In genomic region chr10:127178286-127179027, GRCm38 (mm10) we compare ENCODE assay signal across 8 mouse cellular contexts. TPM values are rescaled to one million over a fixed set of nuclear protein-coding genes. Genes with fewer than 3 reads are reported as not detected.
DNase-seq lines count a peak whose midpoint lies in the region; ATAC-seq lines count a peak whose summit lies in the region.

No protein-coding gene starts in this region.

- peaks cover 33% of the 10 kb centered on the region for H3K27me3 ChIP-seq in kidney, embryonic 14.5 days (ENCODE audit: control insufficient read depth, insufficient read depth, low read length)
- H3K27me3 ChIP-seq in hindbrain, embryonic 11.5 days (ENCODE audit: control insufficient read depth, insufficient read depth, low read length) = peaks cover 48% of the 10 kb centered on the region

- intact Hi-C loops in left cerebral cortex, postnatal 4 days (cut with DNase I) = no loop called here

- H3K4me3 ChIP-seq in kidney, embryonic 14.5 days (ENCODE audit: low read length) = peak overlapping the region; percentile 26
- peak overlapping the region; percentile 19; the same call in 1 of the 2 replicates for H3K4me3 ChIP-seq in hindbrain, embryonic 11.5 days (ENCODE audit: low read depth, low read length)

- no peaks in the 10 kb centered on the region for H3K9me3 ChIP-seq in kidney, embryonic 14.5 days (ENCODE audit: control insufficient read depth, low read length)
- no peaks in the 10 kb centered on the region for H3K9me3 ChIP-seq in hindbrain, embryonic 11.5 days (ENCODE audit: control insufficient read depth, low read length)

- H3K4me1 ChIP-seq in kidney, embryonic 14.5 days (ENCODE audit: control insufficient read depth, insufficient read depth, low read length) = peaks cover 24% of the 10 kb centered on the region
- peaks cover 13% of the 10 kb centered on the region for H3K4me1 ChIP-seq in hindbrain, embryonic 11.5 days (replicated peaks; ENCODE audit: control insufficient read depth, insufficient read depth, low read length)

- ATAC-seq in kidney, embryonic 14.5 days (ENCODE audit: low FRiP score, low TSS enrichment) = no peak
- peak; percentile 13; the same call in 1 of the 2 replicates for ATAC-seq in hindbrain, embryonic 11.5 days (ENCODE audit: low FRiP score)
- ATAC-seq in megakaryocyte, adult 5-6 weeks (ENCODE audit: poor library complexity, severe bottlenecking) = peak; percentile 13; the same call in 1 of the 2 replicates

- peak overlapping the region; percentile 45 for H3K4me2 ChIP-seq in kidney, embryonic 14.5 days (replicated peaks; ENCODE audit: low read depth, low read length)
- H3K4me2 ChIP-seq in hindbrain, embryonic 11.5 days (replicated peaks; ENCODE audit: low read depth, low read length) = peak overlapping the region; percentile 46

- H3K36me3 ChIP-seq in kidney, embryonic 14.5 days (ENCODE audit: control insufficient read depth, insufficient read depth, low read length) = peaks cover 2% of the 10 kb centered on the region; the same call in 1 of the 2 replicates
- H3K36me3 ChIP-seq in hindbrain, embryonic 11.5 days (ENCODE audit: control insufficient read depth, insufficient read depth, low read length) = no peaks in the 10 kb centered on the region

- no peak for DNase-seq in kidney, postnatal 36 days
- peak; percentile 30 to 44 for DNase-seq in cerebellum, postnatal 25 days
- DNase-seq in hindbrain, embryonic 11.5 days (ENCODE audit: low spot score) = peak; percentile 49
- DNase-seq in thymus, postnatal 10 days (ENCODE audit: low spot score in 2 of 2) = no peak
- no peak for DNase-seq in gastrocnemius, postnatal 25 days
- DNase-seq in left cerebral cortex, postnatal 4 days = no peak

- no peak overlapping the region for H3K9ac ChIP-seq in kidney, embryonic 14.5 days (ENCODE audit: low read depth, low read length)
- H3K9ac ChIP-seq in hindbrain, embryonic 11.5 days (ENCODE audit: low read depth, low read length) = no peak overlapping the region

- no peak overlapping the region for H3K27ac ChIP-seq in kidney, embryonic 14.5 days (ENCODE audit: low read depth, low read length)
- no peak overlapping the region for H3K27ac ChIP-seq in hindbrain, embryonic 11.5 days (ENCODE audit: low read depth, low read length)

- 2% methylated on average over 41 of the region's 41 CpGs for WGBS in kidney, embryonic 14.5 days
- WGBS in hindbrain, embryonic 11.5 days = 4% methylated on average over 41 of the region's 41 CpGs

RNA-seq across cellular contexts. Expression of gene Slc26a10, which starts 2.0 kb away (rescaled TPM):
- polyA plus RNA-seq in kidney, embryonic 14.5 days (2014; fragmentation: Nextera tagmentation; extraction: Ambion mirVana) = 2.0 and 2.3 TPM in 2 replicates
- polyA plus RNA-seq in hindbrain, embryonic 11.5 days (2014; fragmentation: Nextera tagmentation; extraction: Ambion mirVana) = 0.73 and 0.96 TPM in 2 replicates
- 0.91 TPM in 1 of 2 replicates, not detected in the other for total RNA-seq in megakaryocyte, adult 5-6 weeks (2015)
- 0.22 and 0.53 TPM in 2 replicates for total RNA-seq in megakaryocyte, adult 5-6 weeks (2017)
- total RNA-seq in gastrocnemius, postnatal 25 days (2021) = 1 to 10 TPM; 3.3 to 6.5 TPM
- total RNA-seq in left cerebral cortex, postnatal 4 days (2021) = under 1 TPM; 0.83 to 0.88 TPM

RNA-seq across cellular contexts. Expression of gene Arhgef25, which starts 11.4 kb away (rescaled TPM):
- polyA plus RNA-seq in kidney, embryonic 14.5 days (2014; fragmentation: Nextera tagmentation; extraction: Ambion mirVana) = 31.0 and 32.9 TPM in 2 replicates
- polyA plus RNA-seq in hindbrain, embryonic 11.5 days (2014; fragmentation: Nextera tagmentation; extraction: Ambion mirVana) = 30.1 and 32.0 TPM in 2 replicates
- total RNA-seq in megakaryocyte, adult 5-6 weeks (2015) = 0.16 TPM in 1 of 2 replicates, not detected in the other
- 0.41 and 1.0 TPM in 2 replicates for total RNA-seq in megakaryocyte, adult 5-6 weeks (2017)
- total RNA-seq in gastrocnemius, postnatal 25 days (2021) = 1 to 10 TPM; 8.7 to 9.3 TPM
- 10 to 100 TPM; 70.5 to 75.6 TPM for total RNA-seq in left cerebral cortex, postnatal 4 days (2021)

RNA-seq across cellular contexts. Expression of gene B4galnt1, which starts 13.4 kb away (rescaled TPM):
- 6.2 and 8.7 TPM in 2 replicates for polyA plus RNA-seq in kidney, embryonic 14.5 days (2014; fragmentation: Nextera tagmentation; extraction: Ambion mirVana)
- polyA plus RNA-seq in hindbrain, embryonic 11.5 days (2014; fragmentation: Nextera tagmentation; extraction: Ambion mirVana) = 10.4 and 12.4 TPM in 2 replicates
- total RNA-seq in megakaryocyte, adult 5-6 weeks (2015) = 113 TPM in 2 replicates
- total RNA-seq in megakaryocyte, adult 5-6 weeks (2017) = 67.7 and 75.5 TPM in 2 replicates
- total RNA-seq in gastrocnemius, postnatal 25 days (2021) = under 1 TPM; 0.78 to 1.00 TPM
- 100 to 1,000 TPM in 1 of 2 experiments, 10 to 100 TPM in 1; 99.8 to 109 TPM for total RNA-seq in left cerebral cortex, postnatal 4 days (2021)

RNA-seq across cellular contexts. Expression of gene Dtx3, which starts 17.1 kb away (rescaled TPM):
- 107 and 117 TPM in 2 replicates for polyA plus RNA-seq in kidney, embryonic 14.5 days (2014; fragmentation: Nextera tagmentation; extraction: Ambion mirVana)
- 143 and 158 TPM in 2 replicates for polyA plus RNA-seq in hindbrain, embryonic 11.5 days (2014; fragmentation: Nextera tagmentation; extraction: Ambion mirVana)
- total RNA-seq in megakaryocyte, adult 5-6 weeks (2015) = 8.2 and 9.2 TPM in 2 replicates
- 4.5 and 9.1 TPM in 2 replicates for total RNA-seq in megakaryocyte, adult 5-6 weeks (2017)
- 10 to 100 TPM; 18.9 to 19.6 TPM for total RNA-seq in gastrocnemius, postnatal 25 days (2021)
- 100 to 1,000 TPM; 184 to 207 TPM for total RNA-seq in left cerebral cortex, postnatal 4 days (2021)

RNA-seq across cellular contexts. Expression of gene Pip4k2c, which starts 32.9 kb away (rescaled TPM):
- polyA plus RNA-seq in kidney, embryonic 14.5 days (2014; fragmentation: Nextera tagmentation; extraction: Ambion mirVana) = 19.2 and 31.0 TPM in 2 replicates
- 11.8 and 12.9 TPM in 2 replicates for polyA plus RNA-seq in hindbrain, embryonic 11.5 days (2014; fragmentation: Nextera tagmentation; extraction: Ambion mirVana)
- total RNA-seq in megakaryocyte, adult 5-6 weeks (2015) = 9.6 and 12.0 TPM in 2 replicates
- 13.2 and 17.8 TPM in 2 replicates for total RNA-seq in megakaryocyte, adult 5-6 weeks (2017)
- total RNA-seq in gastrocnemius, postnatal 25 days (2021) = 1 to 10 TPM; 4.7 to 6.9 TPM
- 10 to 100 TPM; 23.8 to 25.0 TPM for total RNA-seq in left cerebral cortex, postnatal 4 days (2021)

Comparison
In these comparisons a context has a peak if more than half of its experiments do, and no peak if none do; other contexts are left out.
1. DNase-seq: peak in cerebellum, postnatal 25 days (2 of 2) and hindbrain, embryonic 11.5 days (single experiment); none in kidney, postnatal 36 days (0 of 2), thymus, postnatal 10 days (0 of 2), gastrocnemius, postnatal 25 days (single experiment) and left cerebral cortex, postnatal 4 days (single experiment).
2. RNA of gene Arhgef25, which starts 11.4 kb away (total RNA-seq): 70.5 to 75.6 TPM in left cerebral cortex, postnatal 4 days; 8.7 to 9.3 TPM in gastrocnemius, postnatal 25 days and 0.16 to 1.0 TPM in megakaryocyte, adult 5-6 weeks; every median in the first group is over 4 times any median in the second.
3. RNA of gene B4galnt1, which starts 13.4 kb away (total RNA-seq): 67.7 to 113 TPM in megakaryocyte, adult 5-6 weeks and 99.8 to 109 TPM in left cerebral cortex, postnatal 4 days; 0.78 to 1.00 TPM in gastrocnemius, postnatal 25 days; every median in the first group is over 10 times any median in the second.